Mouse (Mus musculus) midbrain, embryonic 11.5 days (tissue): ENCODE measurements around the gene 1700092M07Rik. TPM values are rescaled to one million over a fixed set of nuclear protein-coding genes. Genes with fewer than 3 reads are reported as not detected.

ENCODE experiments used
- ATAC-seq: fragments of 200-750 bp; cut with Nextera tagmentation; 2 replicates; pipeline ENCODE4 v1.8.0; 2017; ENCODE audit warnings: moderate TSS enrichment, moderate library complexity; ENCODE audit not compliant: low FRiP score
- DNase-seq: peaks from one replicate; pipeline ENCODE4 v3.0.0; 2015; ENCODE audit warnings: low spot score; ENCODE audit errors: missing footprints
- H3K27ac ChIP-seq: fragments of 300-500 bp; sonication (generic); 2 replicates; pipeline ENCODE4 v1.5.1; 2014; ENCODE audit warnings: low read depth, low read length
- H3K27me3 ChIP-seq: fragments of 300-500 bp; sonication (generic); 2 replicates; pipeline ENCODE4 v1.6.1; 2014; ENCODE audit warnings: mild to moderate bottlenecking, low read length, moderate library complexity, mixed read lengths; ENCODE audit not compliant: control insufficient read depth, insufficient read depth
- H3K36me3 ChIP-seq: fragments of 300-500 bp; sonication (generic); 2 replicates; pipeline ENCODE4 v1.6.1; 2014; ENCODE audit warnings: mild to moderate bottlenecking, low read length, moderate library complexity, mixed read lengths; ENCODE audit not compliant: control insufficient read depth, insufficient read depth
- H3K4me1 ChIP-seq: fragments of 300-500 bp; sonication (generic); 2 replicates; pipeline ENCODE4 v1.6.1; 2014; ENCODE audit warnings: low read length; ENCODE audit not compliant: control insufficient read depth, insufficient read depth
- H3K4me2 ChIP-seq: fragments of 300-500 bp; sonication (generic); 2 replicates; pipeline ENCODE4 v1.6.1; 2014; ENCODE audit warnings: mild to moderate bottlenecking, moderate library complexity
- H3K4me3 ChIP-seq: fragments of 300-500 bp; sonication (generic); 2 replicates; pipeline ENCODE4 v1.5.1; 2014; ENCODE audit warnings: low read depth, low read length
- H3K9ac ChIP-seq: fragments of 300-500 bp; sonication (generic); 2 replicates; pipeline ENCODE4 v1.6.1; 2014; ENCODE audit warnings: low read length
- H3K9me3 ChIP-seq: fragments of 300-500 bp; sonication (generic); 2 replicates; pipeline ENCODE4 v1.6.1; 2016; ENCODE audit warnings: low read length; ENCODE audit not compliant: control insufficient read depth
- WGBS: fragments of 180-500 bp; shearing (Covaris S2); extraction: QIAGEN DNeasy Blood & Tissue Kit; methylation state at CpG from one replicate; pipeline ENCODE4 v1.1.7; 2014; 5-methylcytosine and 5-hydroxymethylcytosine counted together
- polyA plus RNA-seq: library from polyadenylated mRNA; unstranded; fragments of >200 nt; fragmentation: Nextera tagmentation; extraction: Ambion mirVana; gene quantifications from 2 replicates; pipeline ENCODE4 v1.2.1, GENCODE M21; 2014

1700092M07Rik gene
- polyA plus RNA-seq, 1 experiment from 2014 or later = 2.7 TPM

- 94% methylated on average over 7 of the region's 7 CpGs for WGBS
- H3K36me3 ChIP-seq = peaks cover 27% of the 10 kb centered on the region; the same call in 1 of the 2 replicates
These were observed 33.6 kb upstream of the 1700092M07Rik start for GRCm38 (mm10) chr19:8706930-8707329.

GRCm38 (mm10) chr19:8708954-8709353, 31.6 kb upstream of the 1700092M07Rik start:
- H3K36me3 ChIP-seq = peaks cover 27% of the 10 kb centered on the region; the same call in 1 of the 2 replicates

More at GRCm38 (mm10) chr19:8706930-8707329, 33.6 kb upstream of the 1700092M07Rik start:
- Histone ChIP-seq H3K27ac (no peak overlapping the region), H3K4me1 (peaks cover 9% of the 10 kb centered on the region), H3K27me3 (no peaks in the 10 kb centered on the region), H3K4me3 (no peak overlapping the region), H3K9me3 (no peaks in the 10 kb centered on the region), H3K9ac (no peak overlapping the region), H3K4me2 (no peak overlapping the region)
- peak; percentile 79 for DNase-seq
- ATAC-seq = no peak

GRCm38 (mm10) chr19:8710057-8710456, 30.5 kb upstream of the 1700092M07Rik start:
- WGBS = 92% methylated on average over 2 of the region's 2 CpGs
- Histone ChIP-seq H3K9ac (no peak overlapping the region), H3K36me3 (peaks cover 27% of the 10 kb centered on the region; the same call in 1 of the 2 replicates), H3K4me1 (peaks cover 16% of the 10 kb centered on the region), H3K27ac (no peak overlapping the region), H3K4me3 (no peak overlapping the region), H3K9me3 (no peaks in the 10 kb centered on the region), H3K27me3 (no peaks in the 10 kb centered on the region), H3K4me2 (no peak overlapping the region)
- ATAC-seq (no peak), DNase-seq (no peak)

More at GRCm38 (mm10) chr19:8708954-8709353, 31.6 kb upstream of the 1700092M07Rik start:
- DNase-seq (no peak), ATAC-seq (no peak)
- WGBS = 89% methylated on average over 8 of the region's 8 CpGs
- Histone ChIP-seq H3K9me3 (no peaks in the 10 kb centered on the region), H3K27ac (no peak overlapping the region), H3K4me2 (no peak overlapping the region), H3K27me3 (no peaks in the 10 kb centered on the region), H3K9ac (no peak overlapping the region), H3K4me1 (peaks cover 13% of the 10 kb centered on the region), H3K4me3 (no peak overlapping the region)

- Histone ChIP-seq H3K27me3 (no peaks in the 10 kb centered on the region), H3K9ac (peak overlapping the region; percentile 93; the same call in 1 of the 2 replicates), H3K9me3 (no peaks in the 10 kb centered on the region), H3K36me3 (peaks cover 27% of the 10 kb centered on the region; the same call in 1 of the 2 replicates), H3K4me2 (peak overlapping the region; percentile 73), H3K27ac (no peak overlapping the region), H3K4me1 (peaks cover 16% of the 10 kb centered on the region), H3K4me3 (peak overlapping the region; percentile 91; the same call in 1 of the 2 replicates)
- WGBS = 87% methylated on average over 4 of the region's 4 CpGs
- ATAC-seq (no peak), DNase-seq (no peak)
These were observed 29.0 kb upstream of the 1700092M07Rik start for GRCm38 (mm10) chr19:8711506-8711905.

- H3K4me1 ChIP-seq = peaks cover 16% of the 10 kb centered on the region
These were observed 28.3 kb upstream of the 1700092M07Rik start for GRCm38 (mm10) chr19:8711949-8712869.

GRCm38 (mm10) chr19:8712870-8713305, 27.6 kb upstream of the 1700092M07Rik start:
- H3K4me2 ChIP-seq = peak overlapping the region; percentile 73
- H3K4me1 ChIP-seq = peaks cover 16% of the 10 kb centered on the region
- H3K27me3 ChIP-seq = no peaks in the 10 kb centered on the region
- DNase-seq (peak; percentile 97), ATAC-seq (peak; percentile 85)
- H3K9ac ChIP-seq = peak overlapping the region; percentile 93
- H3K27ac ChIP-seq = peak overlapping the region; percentile 77
- no peaks in the 10 kb centered on the region for H3K9me3 ChIP-seq
- H3K36me3 ChIP-seq = peaks cover 22% of the 10 kb centered on the region; the same call in 1 of the 2 replicates
- WGBS = under 1% methylated on average over 13 of the region's 13 CpGs
- H3K4me3 ChIP-seq = peak overlapping the region; percentile 91

More at GRCm38 (mm10) chr19:8711949-8712869, 28.3 kb upstream of the 1700092M07Rik start:
- ATAC-seq (no peak), DNase-seq (no peak)
- H3K27me3 ChIP-seq = no peaks in the 10 kb centered on the region
- peak overlapping the region; percentile 77 for H3K27ac ChIP-seq
- H3K4me3 ChIP-seq = peak overlapping the region; percentile 91
- peak overlapping the region; percentile 93 for H3K9ac ChIP-seq
- peak overlapping the region; percentile 73 for H3K4me2 ChIP-seq
- 72% methylated on average over 10 of the region's 10 CpGs for WGBS
- peaks cover 27% of the 10 kb centered on the region; the same call in 1 of the 2 replicates for H3K36me3 ChIP-seq
- no peaks in the 10 kb centered on the region for H3K9me3 ChIP-seq

- ATAC-seq (peak; percentile 95), DNase-seq (peak; percentile 98)
- H3K4me2 ChIP-seq = peak overlapping the region; percentile 73
- H3K9ac ChIP-seq = peak overlapping the region; percentile 93
- peaks cover 17% of the 10 kb centered on the region; the same call in 1 of the 2 replicates for H3K36me3 ChIP-seq
- H3K9me3 ChIP-seq = no peaks in the 10 kb centered on the region
- H3K4me1 ChIP-seq = peaks cover 16% of the 10 kb centered on the region
- peak overlapping the region; percentile 77 for H3K27ac ChIP-seq
- H3K4me3 ChIP-seq = peak overlapping the region; percentile 91
- WGBS = 0% methylated on average over 51 of the region's 51 CpGs
- no peaks in the 10 kb centered on the region for H3K27me3 ChIP-seq
These were observed 27.1 kb upstream of the 1700092M07Rik start for GRCm38 (mm10) chr19:8713306-8713996.

GRCm38 (mm10) chr19:8713997-8714652, 26.4 kb upstream of the 1700092M07Rik start:
- H3K9ac ChIP-seq = peak overlapping the region; percentile 93
- peak overlapping the region; percentile 77 for H3K27ac ChIP-seq
- ATAC-seq (peak; percentile 31), DNase-seq (no peak)
- H3K4me2 ChIP-seq = peak overlapping the region; percentile 73
- no peaks in the 10 kb centered on the region for H3K27me3 ChIP-seq
- H3K36me3 ChIP-seq = peaks cover 10% of the 10 kb centered on the region; the same call in 1 of the 2 replicates
- peak overlapping the region; percentile 91 for H3K4me3 ChIP-seq
- 7% methylated on average over 13 of the region's 13 CpGs for WGBS
- H3K9me3 ChIP-seq = no peaks in the 10 kb centered on the region
- H3K4me1 ChIP-seq = peaks cover 16% of the 10 kb centered on the region
